Mouse (Mus musculus) testis, adult 2 months (tissue): ENCODE measurements at regions not wholly inside any gene's neighbourhood (a gene's known extent, or its start where the extent isn't known, plus 50 kb on each side); places are given as distances from the start of the nearest gene placed in this dataset.

ENCODE experiments used
- CTCF ChIP-seq: fragments of 200-500 bp; IDR thresholded peaks from 2 replicates; pipeline ENCODE4 v1.5.1; 2012; ENCODE audit warnings: low read depth, mild to moderate bottlenecking, inconsistent platforms, low read length, moderate library complexity; ENCODE audit not compliant: control insufficient read depth, insufficient read depth, insufficient replicate concordance
- POLR2A ChIP-seq: fragments of 200-500 bp; IDR thresholded peaks from 2 replicates; pipeline ENCODE4 v1.6.1; 2012; ENCODE audit warnings: low read depth, mild to moderate bottlenecking, inconsistent platforms, low read length, moderate library complexity; ENCODE audit not compliant: control insufficient read depth

GRCm38 (mm10) chr5:111582004-111582403 lies 151.7 kb upstream of the Gm26897 start:
- TF ChIP-seq POLR2A (no peak), CTCF (no peak)
